20 mouse cellular contexts compared by ENCODE assay signal in genomic region chr19:21890699-21891098, GRCm38 (mm10).
A peak's percentile ranks its signal among the peaks of the same experiment; 100 is the strongest.
DNase-seq lines count a peak whose midpoint lies in the region; ATAC-seq and TF ChIP-seq lines count a peak whose summit lies in the region.
"Had no signal": no experiment of that assay in that cellular context is flagged by ENCODE, and none has a peak within 500 bp of the region (broad histone marks: within the 10 kb centered on the region; RNA-seq: fewer than 3 reads in every experiment).

No protein-coding gene starts in this region.

- no peak overlapping the region for H3K4me3 ChIP-seq in heart, adult 2 months
- H3K4me3 ChIP-seq in liver, embryonic 13.5 days (replicated peaks): no peak overlapping the region
- no peak overlapping the region for H3K4me3 ChIP-seq in liver, embryonic 11.5 days (ENCODE audit: low read depth, low read length)
- no peak overlapping the region for H3K4me3 ChIP-seq in MEL (ENCODE audit: control insufficient read depth in 1 of 2, insufficient read depth in 1 of 2, low read depth in 2 of 2, low read length in 2 of 2)
- no peak overlapping the region for H3K4me3 ChIP-seq in heart, embryonic 16.5 days (ENCODE audit: low read length)
- H3K4me3 ChIP-seq: embryonic facial prominence, embryonic 10.5 days; layer of hippocampus, adult 2 months; midbrain, embryonic 12.5 days; neural tube, embryonic 13.5 days had no signal

- TF ChIP-seq POLR2A in heart, adult 2 months (IDR thresholded peaks at IDR 0.05; ENCODE audit: insufficient read depth, low read depth, low read length): no peak
- no peak for TF ChIP-seq POLR2A in MEL (IDR thresholded peaks at IDR 0.05; ENCODE audit: control insufficient read depth in 1 of 2, insufficient read depth in 1 of 2, low read depth in 1 of 2, low read length in 2 of 2, poor library complexity in 1 of 2)

- no peak for DNase-seq in heart, adult 2 months
- no peak for DNase-seq in heart, postnatal 36 days
- DNase-seq in liver, embryonic 13.5 days: no peak
- no peak for DNase-seq in liver, embryonic 11.5 days (ENCODE audit: low spot score)
- peak; percentile 60 for DNase-seq in MEL (ENCODE audit: low read depth, low spot score)
- no peak for DNase-seq in thymus, postnatal 25 days
- DNase-seq in B cell, adult 2 months: no peak
- DNase-seq: cerebellum, adult 2 months; cerebellum, postnatal 36 days; kidney, adult 11 months; kidney, postnatal 10 days; layer of hippocampus, postnatal 36 days; thymus, postnatal 14 days had no signal

- TF ChIP-seq RAD21 in MEL (IDR thresholded peaks at IDR 0.05; ENCODE audit: low read depth, low read length): no peak

- H3K4me1 ChIP-seq in heart, adult 2 months (ENCODE audit: control insufficient read depth, insufficient read depth, low read length): peaks cover 4% of the 10 kb centered on the region
- H3K4me1 ChIP-seq in liver, embryonic 13.5 days (replicated peaks): no peaks in the 10 kb centered on the region
- H3K4me1 ChIP-seq in liver, embryonic 11.5 days (replicated peaks; ENCODE audit: control insufficient read depth, insufficient read depth, low read length): no peaks in the 10 kb centered on the region
- H3K4me1 ChIP-seq in MEL (ENCODE audit: control insufficient read depth in 1 of 2, insufficient read depth in 2 of 2, low read length in 2 of 2): peaks cover 2 to 16% of the 10 kb centered on the region in 2 experiments; a peak in 3 of 4 replicates
- H3K4me1 ChIP-seq in heart, embryonic 16.5 days (ENCODE audit: control insufficient read depth, insufficient read depth, low read length): peaks cover 8% of the 10 kb centered on the region; the same call in 1 of the 2 replicates
- H3K4me1 ChIP-seq: embryonic facial prominence, embryonic 10.5 days; midbrain, embryonic 12.5 days; neural tube, embryonic 13.5 days had no signal

- no peaks in the 10 kb centered on the region for H3K27me3 ChIP-seq in heart, adult 2 months (ENCODE audit: control insufficient read depth, insufficient read depth, low read length)
- H3K27me3 ChIP-seq in liver, embryonic 13.5 days: no peaks in the 10 kb centered on the region
- H3K27me3 ChIP-seq in liver, embryonic 11.5 days (replicated peaks; ENCODE audit: control insufficient read depth, insufficient read depth, low read length): no peaks in the 10 kb centered on the region
- H3K27me3 ChIP-seq in MEL (ENCODE audit: control insufficient read depth in 1 of 2, insufficient read depth in 2 of 2, low read length in 2 of 2): no peaks in the 10 kb centered on the region
- no peaks in the 10 kb centered on the region for H3K27me3 ChIP-seq in heart, embryonic 16.5 days (ENCODE audit: control insufficient read depth, insufficient read depth, low read length)
- H3K27me3 ChIP-seq: midbrain, embryonic 12.5 days; neural tube, embryonic 13.5 days had no signal

- TF ChIP-seq EP300 in heart, adult 2 months (IDR thresholded peaks at IDR 0.05; ENCODE audit: insufficient read depth, low read depth, low read length): peak; percentile 58; the same call in 1 of the 2 replicates
- TF ChIP-seq EP300 in MEL (IDR thresholded peaks at IDR 0.05; ENCODE audit: low read depth in 1 of 2, low read length in 2 of 2): peak in 1 of 2 experiments; percentile 45; a peak in 1 of 4 replicates

- no peaks in the 10 kb centered on the region for H3K9me3 ChIP-seq in liver, embryonic 13.5 days (replicated peaks)
- H3K9me3 ChIP-seq in liver, embryonic 11.5 days (ENCODE audit: control insufficient read depth, low read length): no peaks in the 10 kb centered on the region
- no peaks in the 10 kb centered on the region for H3K9me3 ChIP-seq in MEL (replicated peaks; ENCODE audit: insufficient read depth, low read length)
- H3K9me3 ChIP-seq in heart, embryonic 16.5 days (replicated peaks; ENCODE audit: control insufficient read depth, low read length): no peaks in the 10 kb centered on the region
- H3K9me3 ChIP-seq: embryonic facial prominence, embryonic 10.5 days; midbrain, embryonic 12.5 days; neural tube, embryonic 13.5 days had no signal

- no peak overlapping the region for H3K4me2 ChIP-seq in liver, embryonic 13.5 days
- H3K4me2 ChIP-seq in liver, embryonic 11.5 days: no peak overlapping the region
- no peak overlapping the region for H3K4me2 ChIP-seq in heart, embryonic 16.5 days (ENCODE audit: low read depth, low read length)
- H3K4me2 ChIP-seq: midbrain, embryonic 12.5 days; neural tube, embryonic 13.5 days had no signal

- no peak for TF ChIP-seq CTCF in heart, adult 2 months (IDR thresholded peaks at IDR 0.05)
- TF ChIP-seq CTCF in MEL (IDR thresholded peaks at IDR 0.05 in 2 of 3, conservative IDR thresholded peaks at IDR 0.05 in 1 of 3; ENCODE audit: control insufficient read depth in 1 of 3, insufficient read depth in 1 of 3, low read depth in 2 of 3, low read length in 3 of 3, poor library complexity in 1 of 3, severe bottlenecking in 1 of 3): no peak

- H3K27ac ChIP-seq in heart, adult 2 months: peak overlapping the region; percentile 54
- no peak overlapping the region for H3K27ac ChIP-seq in liver, embryonic 13.5 days
- H3K27ac ChIP-seq in liver, embryonic 11.5 days (ENCODE audit: low read depth, low read length): no peak overlapping the region
- H3K27ac ChIP-seq in MEL (ENCODE audit: control insufficient read depth, low read depth, low read length): peak overlapping the region; percentile 25
- H3K27ac ChIP-seq in heart, embryonic 16.5 days (ENCODE audit: low read length): peak overlapping the region; percentile 64
- H3K27ac ChIP-seq: embryonic facial prominence, embryonic 10.5 days; layer of hippocampus, adult 2 months; macrophage; midbrain, embryonic 12.5 days; neural tube, embryonic 13.5 days had no signal

- no peak overlapping the region for H3K9ac ChIP-seq in heart, adult 2 months (ENCODE audit: low read depth, low read length)
- no peak overlapping the region for H3K9ac ChIP-seq in liver, embryonic 13.5 days
- H3K9ac ChIP-seq in liver, embryonic 11.5 days (ENCODE audit: low read depth, low read length): no peak overlapping the region
- no peak overlapping the region for H3K9ac ChIP-seq in MEL (ENCODE audit: control insufficient read depth, low read depth, low read length, poor library complexity, severe bottlenecking)
- H3K9ac ChIP-seq in heart, embryonic 16.5 days (ENCODE audit: low read length): no peak overlapping the region
- H3K9ac ChIP-seq: midbrain, embryonic 12.5 days; neural tube, embryonic 13.5 days had no signal

- H3K79me2 ChIP-seq in heart, adult 2 months (replicated peaks; ENCODE audit: control insufficient read depth, insufficient read depth, low read length): no peaks in the 10 kb centered on the region
- no peaks in the 10 kb centered on the region for H3K79me2 ChIP-seq in MEL (ENCODE audit: control insufficient read depth, insufficient read depth, low read length, poor library complexity)

- 16% methylated on average over 2 of the region's 2 CpGs for WGBS in heart, adult 2 months
- WGBS in liver, embryonic 13.5 days (ENCODE audit: insufficient replicate concordance): 5% methylated on average over 2 of the region's 2 CpGs
- WGBS in liver, embryonic 11.5 days: 21% methylated on average over 2 of the region's 2 CpGs
- WGBS in heart, embryonic 16.5 days: 27% methylated on average over 2 of the region's 2 CpGs

- 0 out of 2 replicates have a peak, but pooled peaks have one; percentile 31 for ATAC-seq in liver, embryonic 13.5 days (ENCODE audit: low read depth)
- no peak for ATAC-seq in liver, embryonic 11.5 days (replicated peaks; ENCODE audit: low FRiP score)
- peak; percentile 77 for ATAC-seq in heart, embryonic 16.5 days (replicated peaks; ENCODE audit: extremely low read depth, insufficient read depth, low FRiP score)
- ATAC-seq: hindbrain, embryonic 16.5 days had no signal

- peaks cover 11% of the 10 kb centered on the region; the same call in 1 of the 2 replicates for H3K36me3 ChIP-seq in heart, adult 2 months (ENCODE audit: control insufficient read depth, insufficient read depth, low read length)
- H3K36me3 ChIP-seq in liver, embryonic 13.5 days: no peaks in the 10 kb centered on the region
- no peaks in the 10 kb centered on the region for H3K36me3 ChIP-seq in liver, embryonic 11.5 days (ENCODE audit: control insufficient read depth, insufficient read depth, low read length)
- peaks cover 0 to 19% of the 10 kb centered on the region in 2 experiments; a peak in 2 of 4 replicates for H3K36me3 ChIP-seq in MEL (ENCODE audit: control insufficient read depth in 1 of 2, insufficient read depth in 2 of 2, low read length in 2 of 2)
- H3K36me3 ChIP-seq in heart, embryonic 16.5 days (ENCODE audit: control insufficient read depth, insufficient read depth): no peaks in the 10 kb centered on the region
- H3K36me3 ChIP-seq: embryonic facial prominence, embryonic 10.5 days; midbrain, embryonic 12.5 days; neural tube, embryonic 13.5 days had no signal

- intact Hi-C loops in heart, adult 2 months (cut with DNase I): no loop called here
- intact Hi-C loops in heart, postnatal 36 days (cut with DNase I): no loop called here

TF ChIP-seq in MEL, 35 proteins besides CTCF, POLR2A, EP300 and RAD21:
- TF ChIP-seq USF1 (IDR thresholded peaks at IDR 0.05; ENCODE audit: low read depth, low read length): no peak
- TF ChIP-seq TAL1 (IDR thresholded peaks at IDR 0.05; ENCODE audit: low read length): peak; percentile 13; the same call in 1 of the 2 replicates
- peak; percentile 39; the same call in 1 of the 2 replicates for TF ChIP-seq GATA1 (IDR thresholded peaks at IDR 0.05; ENCODE audit: low read depth, low read length)
TF ChIP-seq in MEL: peak in this region for 2.

Comparison
In these comparisons a context has a peak if more than half of its experiments do, and no peak if none do; other contexts are left out.
1. H3K27ac ChIP-seq: peak in heart, adult 2 months (single experiment), MEL (single experiment) and heart, embryonic 16.5 days (single experiment); none in liver, embryonic 13.5 days (single experiment) and liver, embryonic 11.5 days (single experiment).